Mouse (Mus musculus): ENCODE measurements around the gene Cd3e.
A peak's percentile ranks its signal among the peaks of the same experiment; 100 is the strongest.

The Cd3e gene

DNA sequence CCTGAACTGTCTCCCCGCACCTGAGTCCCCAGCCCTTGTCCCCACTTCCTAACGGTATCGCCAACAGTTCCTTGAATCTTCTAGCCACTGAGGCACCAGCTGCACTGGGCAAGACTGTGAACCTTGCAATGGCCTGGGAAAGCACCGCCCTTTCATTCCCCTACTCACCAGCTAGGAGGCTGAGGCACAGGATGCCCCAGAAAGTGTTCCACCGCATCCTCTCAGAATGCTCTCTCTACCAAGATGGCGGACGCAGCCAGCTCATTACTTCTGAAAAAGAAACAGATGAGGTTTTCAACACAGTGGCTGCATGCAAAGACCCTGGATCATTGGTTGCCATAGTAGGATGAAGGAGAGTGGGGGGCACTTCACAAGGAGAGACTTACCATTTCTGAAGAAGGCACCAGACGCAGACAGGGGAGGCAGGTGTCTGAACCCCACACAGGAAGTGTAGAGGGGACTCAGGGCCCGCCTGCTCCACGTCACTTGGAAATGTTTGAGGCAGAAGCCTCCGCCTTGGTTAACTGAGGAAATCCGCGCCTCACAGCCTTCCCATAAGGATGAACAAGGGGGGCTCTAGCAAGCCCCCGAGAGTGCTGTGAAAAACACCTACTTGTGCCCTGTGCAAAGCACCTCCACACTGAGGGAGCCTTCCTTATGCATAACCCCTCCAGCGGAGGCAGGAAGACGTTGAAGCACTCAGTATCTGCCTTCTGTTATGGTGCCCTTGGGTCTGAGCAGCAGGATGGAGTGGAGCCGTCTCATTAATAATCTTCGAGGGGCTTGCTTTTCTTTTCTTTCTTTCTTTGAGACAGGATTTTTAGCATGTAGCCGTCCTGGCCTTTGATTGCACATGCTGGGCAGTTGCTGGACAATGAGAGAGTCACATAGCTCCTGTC, at the start of gene Cd3e:
Cd3e (minus strand) TSS at position 448 of the 899 bp plus-strand sequence.
- no peaks in the 10 kb centered on the region for H3K36me3 ChIP-seq (ENCODE audit: insufficient read depth, low read length)
- no peaks in the 10 kb centered on the region; the same call in 1 of the 2 replicates for H3K27me3 ChIP-seq (ENCODE audit: insufficient read depth, low read length)
- peak within 1 kb of the TSS; percentile 64 for H3K4me3 ChIP-seq (replicated peaks; ENCODE audit: low read length)
- no peak for TF ChIP-seq CTCF (conservative IDR thresholded peaks at IDR 0.05; ENCODE audit: low read length)
- no peak for TF ChIP-seq POU5F1 (IDR thresholded peaks at IDR 0.05; ENCODE audit: borderline replicate concordance, low read length)
- TF ChIP-seq NANOG (IDR thresholded peaks at IDR 0.05; ENCODE audit: borderline replicate concordance, low read length) = no peak
- peaks cover 3% of the 10 kb centered on the region; the same call in 1 of the 2 replicates for H3K4me1 ChIP-seq (replicated peaks; ENCODE audit: low read depth, low read length)
- no peaks in the 10 kb centered on the region for H3K9me3 ChIP-seq (ENCODE audit: low read length)

- Histone ChIP-seq H3K4me1 (replicated peaks; ENCODE audit: low read depth, low read length) (0 out of 2 replicates have a peak, but pooled peaks cover 3% of the 10 kb centered on the region), H3K4me3 (replicated peaks; ENCODE audit: low read length) (no peak overlapping the region), H3K36me3 (ENCODE audit: insufficient read depth, low read length) (no peaks in the 10 kb centered on the region), H3K27me3 (ENCODE audit: insufficient read depth, low read length) (no peaks in the 10 kb centered on the region; the same call in 1 of the 2 replicates), H3K9me3 (ENCODE audit: low read length) (no peaks in the 10 kb centered on the region)
- no peak for TF ChIP-seq CTCF (conservative IDR thresholded peaks at IDR 0.05; ENCODE audit: low read length)
- TF ChIP-seq NANOG (IDR thresholded peaks at IDR 0.05; ENCODE audit: borderline replicate concordance, low read length) = no peak
- TF ChIP-seq POU5F1 (IDR thresholded peaks at IDR 0.05; ENCODE audit: borderline replicate concordance, low read length) = no peak
Observed at GRCm38 (mm10) chr9:45058304-45058940, 49.0 kb upstream of the Cd3e start.

- Histone ChIP-seq H3K4me1 (replicated peaks; ENCODE audit: low read depth, low read length) (0 out of 2 replicates have a peak, but pooled peaks cover 3% of the 10 kb centered on the region), H3K4me3 (replicated peaks; ENCODE audit: low read length) (peak within 1 kb of the TSS; percentile 81), H3K27me3 (ENCODE audit: insufficient read depth, low read length) (no peaks in the 10 kb centered on the region; the same call in 1 of the 2 replicates), H3K9me3 (ENCODE audit: low read length) (no peaks in the 10 kb centered on the region), H3K36me3 (ENCODE audit: insufficient read depth, low read length) (peaks cover 5% of the 10 kb centered on the region)
- TF ChIP-seq NANOG (IDR thresholded peaks at IDR 0.05; ENCODE audit: borderline replicate concordance, low read length) (no peak), POU5F1 (IDR thresholded peaks at IDR 0.05; ENCODE audit: borderline replicate concordance, low read length) (no peak), CTCF (conservative IDR thresholded peaks at IDR 0.05; ENCODE audit: low read length) (no peak)
Observed at GRCm38 (mm10) chr9:45055082-45055713, 45.8 kb upstream of the Cd3e start, which contains the start of gene Mpzl3. TSS of gene Mpzl3 (plus strand) at chr9:45055186.

GRCm38 (mm10) chr9:45050301-45050700, 40.9 kb upstream of the Cd3e start:
- H3K4me1 ChIP-seq (replicated peaks; ENCODE audit: low read depth, low read length) = peaks cover 12% of the 10 kb centered on the region
- no peak for TF ChIP-seq CTCF (conservative IDR thresholded peaks at IDR 0.05; ENCODE audit: low read length)
- TF ChIP-seq POU5F1 (IDR thresholded peaks at IDR 0.05; ENCODE audit: borderline replicate concordance, low read length) = no peak
- TF ChIP-seq NANOG (IDR thresholded peaks at IDR 0.05; ENCODE audit: borderline replicate concordance, low read length) = no peak
- no peak overlapping the region for H3K4me3 ChIP-seq (replicated peaks; ENCODE audit: low read length)
- no peaks in the 10 kb centered on the region for H3K9me3 ChIP-seq (ENCODE audit: low read length)
- no peaks in the 10 kb centered on the region for H3K27me3 ChIP-seq (ENCODE audit: insufficient read depth, low read length)
- H3K36me3 ChIP-seq (ENCODE audit: insufficient read depth, low read length) = peaks cover 5% of the 10 kb centered on the region

DNA sequence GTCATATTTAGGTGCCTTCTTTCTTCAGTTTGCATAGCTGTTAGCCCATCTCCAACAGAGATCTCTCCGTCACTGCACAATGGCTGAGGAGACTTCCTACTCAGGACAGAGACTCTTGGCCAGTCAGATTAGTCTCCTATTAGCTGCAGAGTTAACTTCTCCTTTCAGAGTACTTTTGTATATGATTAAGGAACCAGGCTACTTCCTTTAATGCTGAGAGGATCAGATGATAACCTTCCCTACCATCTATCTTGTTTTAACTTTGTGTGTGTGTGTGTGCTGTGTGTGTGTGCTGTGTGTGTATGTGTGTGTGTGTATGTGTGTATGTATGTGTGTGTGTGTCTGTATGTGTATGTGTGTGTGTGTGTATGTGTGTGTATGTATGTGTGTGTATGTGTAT, 40.3 kb upstream of the Cd3e start:
- Histone ChIP-seq H3K4me1 (replicated peaks; ENCODE audit: low read depth, low read length) (peaks cover 14% of the 10 kb centered on the region), H3K27me3 (ENCODE audit: insufficient read depth, low read length) (no peaks in the 10 kb centered on the region), H3K9me3 (ENCODE audit: low read length) (no peaks in the 10 kb centered on the region), H3K4me3 (replicated peaks; ENCODE audit: low read length) (no peak overlapping the region), H3K36me3 (ENCODE audit: insufficient read depth, low read length) (peaks cover 10% of the 10 kb centered on the region)
- no peak for TF ChIP-seq CTCF (conservative IDR thresholded peaks at IDR 0.05; ENCODE audit: low read length)
- TF ChIP-seq NANOG (IDR thresholded peaks at IDR 0.05; ENCODE audit: borderline replicate concordance, low read length) = no peak
- no peak for TF ChIP-seq POU5F1 (IDR thresholded peaks at IDR 0.05; ENCODE audit: borderline replicate concordance, low read length)

DNA sequence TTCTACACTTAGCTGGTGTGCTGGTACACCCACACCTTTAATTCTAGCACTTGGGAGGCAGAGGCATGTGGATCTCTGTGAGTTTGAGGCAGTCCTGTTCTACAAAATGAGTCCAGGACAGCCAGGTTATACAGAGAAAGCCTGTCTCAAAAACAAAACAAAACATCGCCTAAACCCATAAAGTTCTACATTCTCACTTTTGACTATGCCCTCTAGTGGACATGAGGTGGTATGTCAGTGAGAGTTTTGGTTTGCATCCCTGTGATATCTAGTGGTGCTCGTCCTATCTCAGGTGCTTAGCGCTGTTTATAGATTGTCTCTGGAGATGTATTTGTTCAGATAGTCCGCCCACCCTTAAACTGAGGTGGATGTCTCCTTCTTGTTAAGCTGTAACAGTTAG, 39.1 kb upstream of the Cd3e start:
- Histone ChIP-seq H3K9me3 (ENCODE audit: low read length) (no peaks in the 10 kb centered on the region), H3K36me3 (ENCODE audit: insufficient read depth, low read length) (peaks cover 14% of the 10 kb centered on the region), H3K4me1 (replicated peaks; ENCODE audit: low read depth, low read length) (peaks cover 25% of the 10 kb centered on the region), H3K4me3 (replicated peaks; ENCODE audit: low read length) (no peak overlapping the region), H3K27me3 (ENCODE audit: insufficient read depth, low read length) (peaks cover 7% of the 10 kb centered on the region)
- TF ChIP-seq POU5F1 (IDR thresholded peaks at IDR 0.05; ENCODE audit: borderline replicate concordance, low read length) (no peak), CTCF (conservative IDR thresholded peaks at IDR 0.05; ENCODE audit: low read length) (peak; percentile 58), NANOG (IDR thresholded peaks at IDR 0.05; ENCODE audit: borderline replicate concordance, low read length) (no peak)

- peaks cover 19% of the 10 kb centered on the region for H3K27me3 ChIP-seq (ENCODE audit: insufficient read depth, low read length)
- H3K4me1 ChIP-seq (replicated peaks; ENCODE audit: low read depth, low read length) = peaks cover 40% of the 10 kb centered on the region
- TF ChIP-seq POU5F1 (IDR thresholded peaks at IDR 0.05; ENCODE audit: borderline replicate concordance, low read length) = no peak
- peak overlapping the region; percentile 32 for H3K4me3 ChIP-seq (replicated peaks; ENCODE audit: low read length)
- H3K36me3 ChIP-seq (ENCODE audit: insufficient read depth, low read length) = peaks cover 12% of the 10 kb centered on the region
- H3K9me3 ChIP-seq (ENCODE audit: low read length) = no peaks in the 10 kb centered on the region
Observed at GRCm38 (mm10) chr9:45046973-45047372, 37.5 kb upstream of the Cd3e start.

DNA sequence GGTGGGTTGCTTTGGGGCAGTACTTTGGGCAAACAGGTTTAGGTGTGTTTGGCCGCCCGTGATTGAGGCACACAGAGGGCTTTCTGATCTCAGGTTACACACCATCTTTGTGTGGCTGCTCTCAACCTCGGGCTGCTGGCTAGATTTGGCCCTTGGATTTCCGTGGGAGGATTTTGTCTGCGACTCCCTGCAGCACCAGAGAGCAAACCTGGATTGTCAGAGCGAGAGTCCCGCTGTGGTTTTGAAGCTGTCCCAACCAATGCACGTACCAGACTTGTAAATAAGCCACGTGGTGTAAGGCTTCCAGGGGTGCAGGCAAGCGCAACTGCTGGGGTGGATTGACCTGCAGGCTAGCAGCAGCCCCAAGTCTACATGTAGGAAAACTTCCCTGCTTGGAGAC, 33.5 kb upstream of the Cd3e start:
- peaks cover 10% of the 10 kb centered on the region for H3K36me3 ChIP-seq (ENCODE audit: insufficient read depth, low read length)
- H3K4me1 ChIP-seq (replicated peaks; ENCODE audit: low read depth, low read length) = peaks cover 60% of the 10 kb centered on the region
- H3K4me3 ChIP-seq (replicated peaks; ENCODE audit: low read length) = peak overlapping the region; percentile 78
- H3K27me3 ChIP-seq (ENCODE audit: insufficient read depth, low read length) = peaks cover 48% of the 10 kb centered on the region
- TF ChIP-seq CTCF (conservative IDR thresholded peaks at IDR 0.05; ENCODE audit: low read length) (no peak), NANOG (IDR thresholded peaks at IDR 0.05; ENCODE audit: borderline replicate concordance, low read length) (no peak), POU5F1 (IDR thresholded peaks at IDR 0.05; ENCODE audit: borderline replicate concordance, low read length) (no peak)
- no peaks in the 10 kb centered on the region for H3K9me3 ChIP-seq (ENCODE audit: low read length)
